33 mouse cellular contexts compared by ENCODE assay signal in genomic region chr4:135392801-135393200, GRCm38 (mm10). TPM values are rescaled to one million over a fixed set of nuclear protein-coding genes. Genes with fewer than 3 reads are reported as not detected.
"Had no signal": no experiment of that assay in that cellular context is flagged by ENCODE, and none has a peak within 500 bp of the region (broad histone marks: within the 10 kb centered on the region; RNA-seq: fewer than 3 reads in every experiment).

No protein-coding gene starts in this region.

- H3K9ac ChIP-seq: limb, embryonic 12.5 days; limb, embryonic 13.5 days; limb, embryonic 15.5 days; liver, embryonic 12.5 days; liver, embryonic 13.5 days; liver, embryonic 14.5 days; liver, embryonic 15.5 days; liver, postnatal 0 days; lung, embryonic 14.5 days; lung, embryonic 15.5 days; midbrain, embryonic 12.5 days; midbrain, embryonic 13.5 days; midbrain, embryonic 15.5 days; neural tube, embryonic 12.5 days; neural tube, embryonic 13.5 days had no signal

- H3K27ac ChIP-seq: limb, embryonic 10.5 days; limb, embryonic 12.5 days; limb, embryonic 13.5 days; limb, embryonic 15.5 days; liver, embryonic 12.5 days; liver, embryonic 13.5 days; liver, embryonic 14.5 days; liver, embryonic 15.5 days; lung, embryonic 15.5 days; macrophage; midbrain, embryonic 10.5 days; midbrain, embryonic 12.5 days; midbrain, embryonic 13.5 days; midbrain, embryonic 15.5 days; neural tube, embryonic 12.5 days; neural tube, embryonic 13.5 days had no signal

- H3K9me3 ChIP-seq: limb, embryonic 10.5 days; limb, embryonic 12.5 days; limb, embryonic 15.5 days; liver, embryonic 12.5 days; liver, embryonic 13.5 days; liver, embryonic 15.5 days; lung, embryonic 15.5 days; midbrain, embryonic 10.5 days; midbrain, embryonic 12.5 days; midbrain, embryonic 13.5 days; midbrain, embryonic 15.5 days; neural tube, embryonic 12.5 days; neural tube, embryonic 13.5 days had no signal

- H3K4me2 ChIP-seq: limb, embryonic 12.5 days; limb, embryonic 13.5 days; limb, embryonic 15.5 days; liver, embryonic 11.5 days; liver, embryonic 12.5 days; liver, embryonic 13.5 days; liver, embryonic 15.5 days; lung, embryonic 14.5 days; lung, embryonic 15.5 days; midbrain, embryonic 11.5 days; midbrain, embryonic 12.5 days; midbrain, embryonic 13.5 days; midbrain, embryonic 15.5 days; neural tube, embryonic 12.5 days; neural tube, embryonic 13.5 days had no signal

- ATAC-seq: liver, embryonic 12.5 days; liver, postnatal 0 days; lung, postnatal 0 days; midbrain, embryonic 13.5 days; midbrain, embryonic 15.5 days; midbrain, embryonic 16.5 days had no signal

- H3K36me3 ChIP-seq: limb, embryonic 10.5 days; limb, embryonic 12.5 days; limb, embryonic 13.5 days; limb, embryonic 15.5 days; liver, embryonic 12.5 days; liver, embryonic 13.5 days; liver, embryonic 15.5 days; lung, embryonic 15.5 days; midbrain, embryonic 10.5 days; midbrain, embryonic 12.5 days; midbrain, embryonic 13.5 days; midbrain, embryonic 15.5 days; neural tube, embryonic 12.5 days; neural tube, embryonic 13.5 days had no signal

- DNase-seq: left cerebral cortex, postnatal 4 days; liver; liver, embryonic 13.5 days; liver, postnatal 0 days; lung, adult 18-20 months; lung, adult 2 months; lung, embryonic 14.5 days; lung, postnatal 10 days; lung, postnatal 14 days; lung, postnatal 36 days; lung, postnatal 4 days; midbrain, embryonic 14.5 days had no signal

- H3K4me3 ChIP-seq: limb, embryonic 10.5 days; limb, embryonic 12.5 days; limb, embryonic 13.5 days; limb, embryonic 15.5 days; liver, embryonic 12.5 days; liver, embryonic 13.5 days; liver, embryonic 15.5 days; lung, embryonic 15.5 days; megakaryocyte, embryonic 14.5 days; midbrain, embryonic 10.5 days; midbrain, embryonic 12.5 days; midbrain, embryonic 13.5 days; midbrain, embryonic 15.5 days; myocyte; neural tube, embryonic 12.5 days; neural tube, embryonic 13.5 days had no signal

RNA-seq across cellular contexts. Expression of gene Ncmap, which starts 5.2 kb away (rescaled TPM):
- polyA plus RNA-seq: macrophage had no signal
